Mouse (Mus musculus) E14TG2a.4 (cell line): ENCODE measurements at regions not wholly inside any gene's neighbourhood (a gene's known extent, or its start where the extent isn't known, plus 50 kb on each side); places are given as distances from the start of the nearest gene placed in this dataset.

Source experiments
- CTCF ChIP-seq: conservative IDR thresholded peaks from 2 replicates; pipeline ENCODE4 v1.5.1; 2014; ENCODE audit warnings: low read length
- POU5F1 ChIP-seq: IDR thresholded peaks from 2 replicates; pipeline ENCODE4 v1.6.1; 2014; ENCODE audit warnings: low read length, borderline replicate concordance

GRCm38 (mm10) chr13:115230494-115230893 lies 128.7 kb upstream of the Itga1 start:
- peak; percentile 84 for TF ChIP-seq CTCF
- TF ChIP-seq POU5F1, result no peak
